Mouse (Mus musculus): ENCODE measurements around the gene Nfx1. TPM values are rescaled to one million over a fixed set of nuclear protein-coding genes. Genes with fewer than 3 reads are reported as not detected.

The Nfx1 gene
- polyA plus RNA-seq, 1 experiment from 2014 or later, result 104 TPM

Small RNA genes within 50 kb of the gene (microRNA-seq; reads per million reads assigned to microRNA genes)
- gene Mir3094, result 3.9 reads per million, percentile 13 among the genes with 10 or more reads in this experiment

Other genes with a start within 250 kb of the Nfx1 start
- gene Dnaja1, start 248.8 kb upstream of the Nfx1 start, polyA plus RNA-seq (2016; fragmentation: Nextera tagmentation; extraction: Ambion mirVana), result 669 and 704 TPM in 2 replicates
- 155 and 157 TPM in 2 replicates for gene Smu1, start 213.0 kb upstream of the Nfx1 start, polyA plus RNA-seq (2016; fragmentation: Nextera tagmentation; extraction: Ambion mirVana)
- gene B4galt1, start 116.9 kb upstream of the Nfx1 start, polyA plus RNA-seq (2016; fragmentation: Nextera tagmentation; extraction: Ambion mirVana), result 12.8 and 14.0 TPM in 2 replicates
- gene Spink4, start 50.9 kb upstream of the Nfx1 start, polyA plus RNA-seq (2016; fragmentation: Nextera tagmentation; extraction: Ambion mirVana), result not detected in 2 replicates
- 215 and 229 TPM in 2 replicates for gene Bag1, start 22.6 kb upstream of the Nfx1 start, polyA plus RNA-seq (2016; fragmentation: Nextera tagmentation; extraction: Ambion mirVana)
- gene Chmp5, start 22.5 kb upstream of the Nfx1 start, polyA plus RNA-seq (2016; fragmentation: Nextera tagmentation; extraction: Ambion mirVana), result 143 and 146 TPM in 2 replicates
- gene Aqp7, start 77.2 kb downstream of the Nfx1 start, polyA plus RNA-seq (2016; fragmentation: Nextera tagmentation; extraction: Ambion mirVana), result not detected in 2 replicates
- gene Aqp3, start 127.3 kb downstream of the Nfx1 start, polyA plus RNA-seq (2016; fragmentation: Nextera tagmentation; extraction: Ambion mirVana), result 1.3 and 2.4 TPM in 2 replicates
- gene Nol6, start 153.5 kb downstream of the Nfx1 start, polyA plus RNA-seq (2016; fragmentation: Nextera tagmentation; extraction: Ambion mirVana), result 30.0 and 33.3 TPM in 2 replicates
- gene Ube2r2, start 164.8 kb downstream of the Nfx1 start, polyA plus RNA-seq (2016; fragmentation: Nextera tagmentation; extraction: Ambion mirVana), result 89.8 and 93.6 TPM in 2 replicates